Mouse (Mus musculus): ENCODE data around the gene Trio. TPM values are rescaled to one million over a fixed set of nuclear protein-coding genes. Genes with fewer than 3 reads are reported as not detected.

Gene Trio
- total RNA-seq, 1 experiment from 2014 or later = 24.6 TPM

GRCm38 (mm10) chr15:28001299-28001698 is 24.3 kb downstream of the Trio start:
- no peak for ATAC-seq (replicated peaks in 1 of 2; ENCODE audit: insufficient read depth in 1 of 2, low FRiP score in 2 of 2, low TSS enrichment in 1 of 2, low read depth in 1 of 2, poor library complexity in 2 of 2, severe bottlenecking in 2 of 2)

- no peak for ATAC-seq (replicated peaks in 1 of 2; ENCODE audit: insufficient read depth in 1 of 2, low FRiP score in 2 of 2, low TSS enrichment in 1 of 2, low read depth in 1 of 2, poor library complexity in 2 of 2, severe bottlenecking in 2 of 2)
Measured at GRCm38 (mm10) chr15:27998621-27999359, 26.9 kb downstream of the Trio start.

DNA sequence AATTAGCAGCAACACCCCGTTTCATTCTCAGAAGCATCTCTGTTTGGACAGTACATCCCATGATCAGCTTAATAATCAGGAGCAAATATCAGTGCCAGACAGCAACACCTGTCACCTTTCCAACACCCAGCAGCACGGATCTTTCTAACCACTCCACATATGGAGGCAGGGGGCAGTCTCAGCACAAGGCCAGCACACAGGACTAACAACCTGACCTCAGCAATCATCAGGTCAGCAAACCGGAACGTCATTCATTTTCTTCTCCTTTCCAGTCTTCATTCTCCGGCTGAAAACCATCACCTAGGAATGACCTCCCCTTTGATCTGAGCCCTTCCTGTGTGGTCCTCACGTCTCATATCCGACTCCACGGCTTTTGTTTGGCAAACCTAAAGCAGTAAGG is 27.7 kb downstream of the Trio start:
- ATAC-seq (replicated peaks in 1 of 2; ENCODE audit: insufficient read depth in 1 of 2, low FRiP score in 2 of 2, low TSS enrichment in 1 of 2, low read depth in 1 of 2, poor library complexity in 2 of 2, severe bottlenecking in 2 of 2) = no peak

- ATAC-seq (replicated peaks in 1 of 2; ENCODE audit: insufficient read depth in 1 of 2, low FRiP score in 2 of 2, low TSS enrichment in 1 of 2, low read depth in 1 of 2, poor library complexity in 2 of 2, severe bottlenecking in 2 of 2) = no peak
Measured at GRCm38 (mm10) chr15:27997391-27997841, 28.2 kb downstream of the Trio start.

DNA sequence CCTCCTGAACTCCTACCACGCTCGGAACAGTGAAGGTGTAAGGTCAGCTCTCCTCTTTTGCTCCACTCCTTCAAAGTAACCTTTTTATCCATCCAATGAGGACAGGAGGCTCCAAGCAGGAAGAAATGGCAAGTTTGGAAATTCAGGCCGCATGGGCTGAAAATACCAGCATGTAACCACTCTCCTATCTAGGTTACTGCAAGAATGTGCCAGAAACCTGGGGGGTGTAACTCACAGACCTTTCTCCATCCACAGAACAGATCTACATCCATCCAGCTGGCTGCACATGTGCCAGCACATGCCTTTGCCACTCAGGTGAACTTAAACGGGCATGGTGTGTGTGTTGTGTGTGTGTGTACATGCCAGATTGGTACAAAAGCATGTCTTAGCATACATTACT is 28.9 kb downstream of the Trio start:
- no peak for ATAC-seq (replicated peaks in 1 of 2; ENCODE audit: insufficient read depth in 1 of 2, low FRiP score in 2 of 2, low TSS enrichment in 1 of 2, low read depth in 1 of 2, poor library complexity in 2 of 2, severe bottlenecking in 2 of 2)

DNA sequence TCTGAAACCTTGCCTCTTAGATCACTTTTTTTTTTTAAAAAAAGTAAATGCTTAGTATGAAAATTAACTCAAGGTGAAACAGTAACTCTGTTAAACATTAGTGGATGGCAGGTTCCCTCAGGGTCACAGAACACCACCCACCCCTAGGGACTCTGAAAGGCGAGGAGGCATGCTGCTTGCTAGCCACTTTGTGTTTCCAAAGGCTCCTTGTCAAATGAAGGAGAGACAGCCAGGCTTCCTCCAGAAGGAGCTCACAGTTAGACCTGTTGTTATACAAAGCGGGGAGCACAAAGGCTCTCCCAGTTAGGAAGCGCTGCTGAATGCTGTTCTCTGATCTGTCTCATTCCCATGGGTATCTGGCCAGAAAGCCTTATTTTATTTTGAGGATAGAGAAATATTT is 30.2 kb downstream of the Trio start:
- no peak for ATAC-seq (replicated peaks in 1 of 2; ENCODE audit: insufficient read depth in 1 of 2, low FRiP score in 2 of 2, low TSS enrichment in 1 of 2, low read depth in 1 of 2, poor library complexity in 2 of 2, severe bottlenecking in 2 of 2)

DNA sequence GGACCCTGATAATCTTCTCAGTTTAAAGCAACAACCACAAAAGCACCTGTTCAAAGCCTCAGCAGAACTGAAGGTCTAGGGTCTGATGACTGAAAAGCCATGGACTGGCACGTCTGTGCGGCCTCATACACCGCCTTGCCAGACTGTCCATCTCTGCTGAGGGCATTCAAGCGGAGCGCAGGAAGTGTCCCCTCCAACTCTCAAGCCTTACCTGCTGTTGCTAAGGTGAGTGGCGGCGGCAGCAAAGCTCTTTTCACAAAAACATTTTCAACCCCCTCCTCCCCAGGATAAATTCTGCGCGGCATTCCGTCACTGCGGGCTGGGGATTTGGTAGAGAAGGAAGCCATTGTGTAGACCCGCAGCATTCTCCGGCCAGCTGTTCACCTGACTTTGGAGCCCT is 30.8 kb downstream of the Trio start:
- no peak for ATAC-seq (replicated peaks in 1 of 2; ENCODE audit: insufficient read depth in 1 of 2, low FRiP score in 2 of 2, low TSS enrichment in 1 of 2, low read depth in 1 of 2, poor library complexity in 2 of 2, severe bottlenecking in 2 of 2)

DNA sequence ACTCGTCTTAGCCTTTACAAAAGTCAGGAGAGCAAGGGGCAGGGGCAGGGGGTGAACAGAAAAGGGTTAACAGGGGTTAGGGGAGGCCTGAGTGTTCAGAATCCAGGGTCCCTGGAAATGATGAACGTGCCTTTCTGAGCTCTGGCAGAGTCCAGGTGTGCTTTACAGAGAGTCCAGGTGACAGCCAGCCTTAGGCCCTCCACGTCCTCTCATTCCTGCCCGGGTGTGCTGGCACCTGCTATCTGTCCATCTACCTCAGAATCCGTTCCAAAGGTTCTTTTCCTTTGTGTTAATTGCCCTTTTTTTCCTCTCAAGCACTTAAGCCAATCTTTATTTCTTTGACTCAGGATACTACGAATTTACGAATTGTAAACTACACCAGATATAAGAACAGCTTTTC is 32.1 kb downstream of the Trio start:
- ATAC-seq (replicated peaks in 1 of 2; ENCODE audit: insufficient read depth in 1 of 2, low FRiP score in 2 of 2, low TSS enrichment in 1 of 2, low read depth in 1 of 2, poor library complexity in 2 of 2, severe bottlenecking in 2 of 2) = no peak

- ATAC-seq (replicated peaks in 1 of 2; ENCODE audit: insufficient read depth in 1 of 2, low FRiP score in 2 of 2, low TSS enrichment in 1 of 2, low read depth in 1 of 2, poor library complexity in 2 of 2, severe bottlenecking in 2 of 2) = no peak
Measured at GRCm38 (mm10) chr15:27992596-27992995, 33.1 kb downstream of the Trio start.

- ATAC-seq (replicated peaks in 1 of 2; ENCODE audit: insufficient read depth in 1 of 2, low FRiP score in 2 of 2, low TSS enrichment in 1 of 2, low read depth in 1 of 2, poor library complexity in 2 of 2, severe bottlenecking in 2 of 2) = no peak
Measured at GRCm38 (mm10) chr15:27991892-27992593, 33.6 kb downstream of the Trio start.

DNA sequence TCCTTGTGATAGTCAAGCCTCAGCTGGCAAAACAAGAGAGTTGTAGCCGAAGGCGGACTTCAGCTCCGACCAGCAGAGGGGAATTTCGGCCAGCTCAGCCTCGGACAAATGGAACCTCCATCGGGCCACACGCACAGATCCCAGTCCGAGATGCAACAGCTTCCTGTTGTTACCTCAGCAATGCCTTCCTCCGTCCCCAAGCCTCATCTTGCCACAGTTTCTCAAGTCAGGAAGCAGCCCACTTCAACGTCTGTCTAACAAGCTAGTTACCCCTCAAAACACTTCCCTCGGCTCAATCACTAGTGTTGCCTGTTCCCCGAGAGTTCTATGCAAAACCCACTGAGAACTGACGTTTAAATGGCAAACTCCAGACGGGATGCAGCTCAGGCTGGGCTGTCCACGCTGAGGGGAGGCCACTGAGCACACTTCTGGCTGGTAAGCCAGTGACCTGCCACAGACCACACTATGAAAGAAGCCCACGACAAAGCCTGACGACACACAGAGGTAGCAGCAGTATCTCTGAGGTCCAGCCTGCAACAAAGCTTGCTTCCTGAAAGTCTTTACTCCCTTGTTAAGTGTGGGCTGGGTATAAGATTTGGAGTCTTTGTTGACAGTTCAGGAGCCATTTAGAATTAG is 34.5 kb downstream of the Trio start:
- peak; percentile 29 to 37; a peak in 1 of 4 replicates for ATAC-seq (replicated peaks in 1 of 2; ENCODE audit: insufficient read depth in 1 of 2, low FRiP score in 2 of 2, low TSS enrichment in 1 of 2, low read depth in 1 of 2, poor library complexity in 2 of 2, severe bottlenecking in 2 of 2)

DNA sequence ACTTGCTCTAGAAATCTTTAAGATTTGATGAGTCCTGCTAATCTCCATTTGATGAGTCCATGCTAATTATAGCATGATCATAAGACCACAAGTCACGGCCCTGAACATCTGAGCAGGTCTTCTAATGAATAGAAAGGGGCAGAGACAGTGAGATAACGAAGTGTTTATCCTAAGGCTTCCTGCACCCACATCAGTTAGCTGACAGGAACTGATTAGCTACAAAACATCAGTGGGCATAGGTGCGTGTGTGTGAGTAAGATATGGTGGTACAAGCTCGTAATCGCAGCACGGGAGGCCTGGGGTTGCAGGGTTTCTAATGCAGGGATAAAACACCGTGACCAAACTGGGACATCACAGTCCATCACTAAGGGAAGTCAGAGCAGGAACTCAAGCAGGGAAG is 37.7 kb downstream of the Trio start:
- no peak for ATAC-seq (replicated peaks in 1 of 2; ENCODE audit: insufficient read depth in 1 of 2, low FRiP score in 2 of 2, low TSS enrichment in 1 of 2, low read depth in 1 of 2, poor library complexity in 2 of 2, severe bottlenecking in 2 of 2)

- ATAC-seq (replicated peaks in 1 of 2; ENCODE audit: insufficient read depth in 1 of 2, low FRiP score in 2 of 2, low TSS enrichment in 1 of 2, low read depth in 1 of 2, poor library complexity in 2 of 2, severe bottlenecking in 2 of 2) = no peak
Measured at GRCm38 (mm10) chr15:27984881-27985280, 40.8 kb downstream of the Trio start.

GRCm38 (mm10) chr15:27981764-27982500 is 43.7 kb downstream of the Trio start:
- peak in 1 of 2 experiments; percentile 60; a peak in 1 of 4 replicates for ATAC-seq (replicated peaks in 1 of 2; ENCODE audit: insufficient read depth in 1 of 2, low FRiP score in 2 of 2, low TSS enrichment in 1 of 2, low read depth in 1 of 2, poor library complexity in 2 of 2, severe bottlenecking in 2 of 2)

- no peak for ATAC-seq (replicated peaks in 1 of 2; ENCODE audit: insufficient read depth in 1 of 2, low FRiP score in 2 of 2, low TSS enrichment in 1 of 2, low read depth in 1 of 2, poor library complexity in 2 of 2, severe bottlenecking in 2 of 2)
Measured at GRCm38 (mm10) chr15:27981258-27981657, 44.4 kb downstream of the Trio start.

GRCm38 (mm10) chr15:27980436-27980835 is 45.2 kb downstream of the Trio start:
- no peak for ATAC-seq (replicated peaks in 1 of 2; ENCODE audit: insufficient read depth in 1 of 2, low FRiP score in 2 of 2, low TSS enrichment in 1 of 2, low read depth in 1 of 2, poor library complexity in 2 of 2, severe bottlenecking in 2 of 2)

GRCm38 (mm10) chr15:27976950-27977349 is 48.7 kb downstream of the Trio start:
- ATAC-seq (replicated peaks in 1 of 2; ENCODE audit: insufficient read depth in 1 of 2, low FRiP score in 2 of 2, low TSS enrichment in 1 of 2, low read depth in 1 of 2, poor library complexity in 2 of 2, severe bottlenecking in 2 of 2) = peak; percentile 22 to 49; a peak in 1 of 4 replicates

DNA sequence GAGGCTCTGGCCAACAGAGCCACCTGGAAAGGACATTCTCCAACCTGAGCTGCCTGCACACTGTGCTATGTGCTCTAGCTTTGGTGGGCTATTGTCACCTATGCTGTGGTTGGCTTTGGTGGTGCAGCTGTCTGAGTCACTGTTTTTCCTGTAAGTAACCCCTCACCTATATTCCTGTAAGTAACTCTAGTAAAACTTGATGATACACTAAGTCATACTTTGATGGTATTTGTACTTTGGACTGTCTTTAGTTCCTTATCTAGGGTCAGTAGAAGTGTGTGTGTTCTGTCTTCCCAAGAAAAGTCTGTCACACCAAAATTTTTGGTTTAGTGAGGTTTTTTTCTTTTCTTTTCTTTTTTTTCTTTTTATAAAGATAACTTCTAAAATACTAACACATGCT is 49.3 kb downstream of the Trio start:
- ATAC-seq (replicated peaks in 1 of 2; ENCODE audit: insufficient read depth in 1 of 2, low FRiP score in 2 of 2, low TSS enrichment in 1 of 2, low read depth in 1 of 2, poor library complexity in 2 of 2, severe bottlenecking in 2 of 2) = no peak
